Mouse (Mus musculus): Measurements from ENCODE around the gene Rpl11.

Rpl11 gene

GRCm38 (mm10) chr4:136070592-136070991 lies 17.4 kb upstream of the Rpl11 start:
- DNase-seq (ENCODE audit: low spot score): no peak

GRCm38 (mm10) chr4:136069954-136070353 lies 16.7 kb upstream of the Rpl11 start:
- DNase-seq (ENCODE audit: low spot score): peak; percentile 82

GRCm38 (mm10) chr4:136069313-136069712 lies 16.1 kb upstream of the Rpl11 start:
- DNase-seq (ENCODE audit: low spot score): no peak

- no peak for DNase-seq (ENCODE audit: low spot score)
These were observed 9.9 kb upstream of the Rpl11 start for GRCm38 (mm10) chr4:136063143-136063542.

- DNase-seq (ENCODE audit: low spot score): peak; percentile 50
These were observed 6.7 kb upstream of the Rpl11 start for GRCm38 (mm10) chr4:136059800-136060488.

GRCm38 (mm10) chr4:136057916-136058315 lies 4.7 kb upstream of the Rpl11 start:
- peak; percentile 80 for DNase-seq (ENCODE audit: low spot score)

- DNase-seq (ENCODE audit: low spot score): no peak
These were observed 2.8 kb upstream of the Rpl11 start for GRCm38 (mm10) chr4:136056030-136056429.

GRCm38 (mm10) chr4:136053843-136054242 lies 615 bp upstream of the Rpl11 start:
- no peak for DNase-seq (ENCODE audit: low spot score)

GRCm38 (mm10) chr4:136052534-136053246 lies 538 bp downstream of the Rpl11 start:
- peak; percentile 25 for DNase-seq (ENCODE audit: low spot score)

- DNase-seq (ENCODE audit: low spot score): peak; percentile 33
These were observed 1.2 kb downstream of the Rpl11 start for GRCm38 (mm10) chr4:136052060-136052459.

GRCm38 (mm10) chr4:136050226-136050625 lies 3.0 kb downstream of the Rpl11 start:
- peak; percentile 59 for DNase-seq (ENCODE audit: low spot score)

GRCm38 (mm10) chr4:136048291-136049032 lies 4.8 kb downstream of the Rpl11 start:
- DNase-seq (ENCODE audit: low spot score): peak; percentile 55

- DNase-seq (ENCODE audit: low spot score): no peak
These were observed 5.6 kb downstream of the Rpl11 start for GRCm38 (mm10) chr4:136047626-136048025.

GRCm38 (mm10) chr4:136046888-136047287 lies 6.3 kb downstream of the Rpl11 start:
- DNase-seq (ENCODE audit: low spot score): no peak

GRCm38 (mm10) chr4:136045091-136045490 lies 8.1 kb downstream of the Rpl11 start:
- DNase-seq (ENCODE audit: low spot score): no peak

- DNase-seq (ENCODE audit: low spot score): no peak
These were observed 9.3 kb downstream of the Rpl11 start for GRCm38 (mm10) chr4:136043784-136044400.

- DNase-seq (ENCODE audit: low spot score): no peak
These were observed 18.1 kb downstream of the Rpl11 start for GRCm38 (mm10) chr4:136035078-136035477.

- no peak for DNase-seq (ENCODE audit: low spot score)
These were observed 20.0 kb downstream of the Rpl11 start for GRCm38 (mm10) chr4:136033231-136033630.

GRCm38 (mm10) chr4:136030968-136031909 lies 22.0 kb downstream of the Rpl11 start:
- peak; percentile 81 for DNase-seq (ENCODE audit: low spot score)

GRCm38 (mm10) chr4:136028689-136029088 lies 24.5 kb downstream of the Rpl11 start:
- DNase-seq (ENCODE audit: low spot score): no peak

GRCm38 (mm10) chr4:136028132-136028564 lies 25.1 kb downstream of the Rpl11 start:
- DNase-seq (ENCODE audit: low spot score): no peak
